Comparison of ENCODE assay signal across 8 mouse cellular contexts in genomic region chr5:123906976-123907630, GRCm38 (mm10). TPM values are rescaled to one million over a fixed set of nuclear protein-coding genes. Genes with fewer than 3 reads are reported as not detected.
A peak's percentile ranks its signal among the peaks of the same experiment; 100 is the strongest.
DNase-seq lines count a peak whose midpoint lies in the region; ATAC-seq and TF ChIP-seq lines count a peak whose summit lies in the region.

Denr (plus strand) TSS chr5:123907175.

- H3K27me3 ChIP-seq in C2C12 (ENCODE audit: control insufficient read depth, insufficient read depth, insufficient read length) = no peaks in the 10 kb centered on the region
- H3K27me3 ChIP-seq in erythroblast, embryonic 14.5 days (ENCODE audit: control insufficient read depth) = no peaks in the 10 kb centered on the region
- no peaks in the 10 kb centered on the region for H3K27me3 ChIP-seq in heart, embryonic 13.5 days (replicated peaks)
- no peaks in the 10 kb centered on the region for H3K27me3 ChIP-seq in liver, embryonic 12.5 days (replicated peaks)
- H3K27me3 ChIP-seq in stomach, embryonic 15.5 days (replicated peaks) = no peaks in the 10 kb centered on the region

- peak; percentile 99 for DNase-seq in brain, embryonic 14.5 days (ENCODE audit: low read depth)
- peak; percentile 100 for DNase-seq in kidney, postnatal 10 days
- DNase-seq in natural killer cell, adult 2 months (ENCODE audit: low spot score in 2 of 2) = peak; percentile 99

- peak within 1 kb of the TSS; percentile 86 for H3K4me3 ChIP-seq in C2C12 (ENCODE audit: insufficient read depth, poor library complexity, severe bottlenecking)
- peak within 1 kb of the TSS; percentile 73 for H3K4me3 ChIP-seq in erythroblast, embryonic 14.5 days (replicated peaks)
- peak within 1 kb of the TSS; percentile 84 for H3K4me3 ChIP-seq in heart, embryonic 13.5 days
- peak within 1 kb of the TSS; percentile 93 for H3K4me3 ChIP-seq in liver, embryonic 12.5 days
- H3K4me3 ChIP-seq in stomach, embryonic 15.5 days (replicated peaks) = peak within 1 kb of the TSS; percentile 99

- TF ChIP-seq CTCF in C2C12 (IDR thresholded peaks at IDR 0.05; ENCODE audit: control insufficient read depth, insufficient read depth, insufficient read length) = peak; percentile 94
- TF ChIP-seq CTCF in brain, embryonic 14.5 days (IDR thresholded peaks at IDR 0.05; ENCODE audit: borderline replicate concordance, extremely low read depth, insufficient read depth, insufficient read length) = peak; percentile 89

- under 1% methylated on average over 45 of the region's 61 CpGs for WGBS in heart, embryonic 13.5 days
- under 1% methylated on average over 61 of the region's 61 CpGs for WGBS in liver, embryonic 12.5 days (ENCODE audit: insufficient replicate concordance)
- under 1% methylated on average over 60 of the region's 61 CpGs for WGBS in stomach, embryonic 15.5 days

- H3K4me1 ChIP-seq in erythroblast, embryonic 14.5 days (ENCODE audit: control insufficient read depth) = peaks cover 30% of the 10 kb centered on the region
- peaks cover 20% of the 10 kb centered on the region for H3K4me1 ChIP-seq in heart, embryonic 13.5 days
- H3K4me1 ChIP-seq in liver, embryonic 12.5 days = peaks cover 39% of the 10 kb centered on the region
- H3K4me1 ChIP-seq in stomach, embryonic 15.5 days = peaks cover 19% of the 10 kb centered on the region

- no peaks in the 10 kb centered on the region for H3K9me3 ChIP-seq in erythroblast, embryonic 14.5 days (ENCODE audit: control insufficient read depth, low read length)
- no peaks in the 10 kb centered on the region for H3K9me3 ChIP-seq in heart, embryonic 13.5 days
- H3K9me3 ChIP-seq in liver, embryonic 12.5 days (replicated peaks) = no peaks in the 10 kb centered on the region
- no peaks in the 10 kb centered on the region for H3K9me3 ChIP-seq in stomach, embryonic 15.5 days

- H3ac ChIP-seq in C2C12 (ENCODE audit: control insufficient read depth, insufficient read length, low read depth) = peak within 1 kb of the TSS; percentile 96

- H3K9ac ChIP-seq in heart, embryonic 13.5 days = peak within 1 kb of the TSS; percentile 98
- H3K9ac ChIP-seq in liver, embryonic 12.5 days = peak within 1 kb of the TSS; percentile 97
- peak within 1 kb of the TSS; percentile 99 for H3K9ac ChIP-seq in stomach, embryonic 15.5 days

- H3K79me3 ChIP-seq in C2C12 (ENCODE audit: low read depth) = peaks cover 47% of the 10 kb centered on the region

- peak within 1 kb of the TSS; percentile 82 for H3K27ac ChIP-seq in heart, embryonic 13.5 days (replicated peaks)
- peak within 1 kb of the TSS; percentile 85 for H3K27ac ChIP-seq in liver, embryonic 12.5 days
- H3K27ac ChIP-seq in stomach, embryonic 15.5 days = peak within 1 kb of the TSS; percentile 84

- peak; percentile 87 for TF ChIP-seq POLR2A in brain, embryonic 14.5 days (IDR thresholded peaks at IDR 0.05; ENCODE audit: borderline replicate concordance, extremely low read depth, insufficient read depth, insufficient read length, poor library complexity, severe bottlenecking)

- peak; percentile 91 for ATAC-seq in heart, embryonic 13.5 days (ENCODE audit: extremely low read depth, insufficient number of reproducible peaks, low FRiP score, low TSS enrichment)
- ATAC-seq in liver, embryonic 12.5 days = peak; percentile 92
- ATAC-seq in stomach, embryonic 15.5 days (ENCODE audit: insufficient read depth, low FRiP score, low read depth) = peak; percentile 94

- peak within 1 kb of the TSS; percentile 97 for H3K4me2 ChIP-seq in heart, embryonic 13.5 days
- H3K4me2 ChIP-seq in liver, embryonic 12.5 days = peak within 1 kb of the TSS; percentile 89
- peak within 1 kb of the TSS; percentile 84 for H3K4me2 ChIP-seq in stomach, embryonic 15.5 days

- peaks cover 49% of the 10 kb centered on the region for H3K79me2 ChIP-seq in C2C12 (ENCODE audit: control insufficient read depth, insufficient read depth)

- H3K36me3 ChIP-seq in C2C12 (ENCODE audit: control insufficient read depth, insufficient read depth) = peaks cover 38% of the 10 kb centered on the region
- H3K36me3 ChIP-seq in erythroblast, embryonic 14.5 days (ENCODE audit: control insufficient read depth) = peaks cover 34% of the 10 kb centered on the region
- peaks cover 40% of the 10 kb centered on the region for H3K36me3 ChIP-seq in heart, embryonic 13.5 days
- H3K36me3 ChIP-seq in liver, embryonic 12.5 days = peaks cover 39% of the 10 kb centered on the region
- H3K36me3 ChIP-seq in stomach, embryonic 15.5 days = peaks cover 20% of the 10 kb centered on the region

TF ChIP-seq in C2C12, 6 proteins besides CTCF, POLR2A, EP300 and RAD21:
- TF ChIP-seq MAX (IDR thresholded peaks at IDR 0.05) = peak; percentile 84
- no peak for TF ChIP-seq MYOD1 (IDR thresholded peaks at IDR 0.05; ENCODE audit: control insufficient read depth, insufficient read length, low read depth)

RNA-seq across cellular contexts. Expression of gene Denr, which starts in this region (rescaled TPM):
- polyA plus RNA-seq in C2C12 (2012; fragmentation: generic; extraction: Trizol) = 77.0 TPM
- polyA plus RNA-seq in brain, embryonic 14.5 days (2012; rRNA removed) = 27.8 and 37.4 TPM in 2 replicates
- 4.7 and 5.6 TPM in 2 replicates for polyA plus RNA-seq in erythroblast, embryonic 14.5 days (2012)
- polyA plus RNA-seq in heart, embryonic 13.5 days (2015; fragmentation: Nextera tagmentation; extraction: Ambion mirVana) = 81.9 and 97.3 TPM in 2 replicates
- polyA plus RNA-seq in liver, embryonic 12.5 days (2016; fragmentation: Nextera tagmentation; extraction: Ambion mirVana) = 97.4 and 98.3 TPM in 2 replicates
- polyA plus RNA-seq in stomach, embryonic 15.5 days (2015; fragmentation: Nextera tagmentation; extraction: Ambion mirVana) = 127 and 129 TPM in 2 replicates

Comparison
In these comparisons a context has a peak if more than half of its experiments do, and no peak if none do; other contexts are left out.
1. Peak in every context shown above with its lines: DNase-seq, ATAC-seq, H3K4me3 ChIP-seq and H3K27ac ChIP-seq.